Mouse (Mus musculus) MEL (cell line): ENCODE results near the gene D5Ertd579e. TPM values are rescaled to one million over a fixed set of nuclear protein-coding genes. Genes with fewer than 3 reads are reported as not detected.
"Not testable (repeated sequence)": the region's sequence is repeated elsewhere in the genome, so short reads cannot be mapped to it uniquely, and the experiment has no call there.

Source experiments
- DNase-seq: peaks from one replicate; pipeline ENCODE4 v3.0.0; 2011; ENCODE audit warnings: low read depth, low spot score
- H3K27ac ChIP-seq: 2 replicates; pipeline ENCODE4 v1.5.1; 2012; ENCODE audit warnings: low read depth, mild to moderate bottlenecking, control low read depth, low read length, moderate library complexity; ENCODE audit not compliant: control insufficient read depth
- H3K27me3 ChIP-seq, 2 experiments: fragments of 150-350 bp in 1 of 2; sonication (generic) in 1 of 2; 2 replicates each; pipeline ENCODE4 v1.6.1; 2012; ENCODE audit warnings: low read length in 2 of 2, mild to moderate bottlenecking in 2 of 2, improper control_type of control experiment in 1 of 2, moderate library complexity in 1 of 2; ENCODE audit not compliant: insufficient read depth in 2 of 2, control insufficient read depth in 1 of 2
- H3K36me3 ChIP-seq, 2 experiments: 2 replicates each; pipeline ENCODE4 v1.6.1; 2012 to 2014; ENCODE audit warnings: low read length in 2 of 2, improper control_type of control experiment in 1 of 2, inconsistent platforms in 1 of 2, mild to moderate bottlenecking in 1 of 2; ENCODE audit not compliant: insufficient read depth in 2 of 2, control insufficient read depth in 1 of 2
- H3K4me1 ChIP-seq, 2 experiments: fragments of 150-350 bp in 1 of 2; sonication (generic) in 1 of 2; 2 replicates each; pipeline ENCODE4 v1.6.1; 2012; ENCODE audit warnings: low read length in 2 of 2, improper control_type of control experiment in 1 of 2, mild to moderate bottlenecking in 1 of 2; ENCODE audit not compliant: insufficient read depth in 2 of 2, control insufficient read depth in 1 of 2
- H3K4me3 ChIP-seq, 2 experiments: fragments of 150-350 bp in 1 of 2; sonication (generic) in 1 of 2; 2 replicates each; pipeline ENCODE4 v1.5.1; 2012; ENCODE audit warnings: low read depth in 2 of 2, low read length in 2 of 2, mild to moderate bottlenecking in 2 of 2, moderate library complexity in 2 of 2, control low read depth in 1 of 2, improper control_type of control experiment in 1 of 2; ENCODE audit not compliant: control insufficient read depth in 1 of 2, insufficient read depth in 1 of 2
- H3K79me2 ChIP-seq: 2 replicates; pipeline ENCODE4 v1.6.1; 2012; ENCODE audit warnings: mild to moderate bottlenecking, low read length, moderate library complexity; ENCODE audit not compliant: control insufficient read depth, poor library complexity, insufficient read depth
- H3K9ac ChIP-seq: 2 replicates; pipeline ENCODE4 v1.6.1; 2012; ENCODE audit warnings: low read depth, mild to moderate bottlenecking, control low read depth, low read length, moderate library complexity; ENCODE audit not compliant: control insufficient read depth, poor library complexity, severe bottlenecking
- H3K9me3 ChIP-seq: fragments of 150-350 bp; sonication (generic); replicated peaks from 2 replicates; pipeline ENCODE4 v1.6.1; 2012; ENCODE audit warnings: mild to moderate bottlenecking, low read length, improper control_type of control experiment, moderate library complexity; ENCODE audit not compliant: insufficient read depth
- CHD2 ChIP-seq: IDR thresholded peaks from 2 replicates; pipeline ENCODE4 v1.6.1; 2011; ENCODE audit warnings: low read length, improper control_type of control experiment
- ELF1 ChIP-seq: IDR thresholded peaks from 2 replicates; pipeline ENCODE4 v1.6.1; 2014; ENCODE audit warnings: low read depth, mild to moderate bottlenecking, inconsistent platforms, low read length, improper control_type of control experiment, moderate library complexity
- EP300 ChIP-seq, 2 experiments: IDR thresholded peaks; 2 replicates each; pipeline ENCODE4 v1.6.1; 2011; ENCODE audit warnings: improper control_type of control experiment in 2 of 2, low read length in 2 of 2, low read depth in 1 of 2, mild to moderate bottlenecking in 1 of 2
- ETS1 ChIP-seq: IDR thresholded peaks from 2 replicates; pipeline ENCODE4 v1.6.1; 2012; ENCODE audit warnings: low read depth, mild to moderate bottlenecking, inconsistent platforms, low read length, improper control_type of control experiment, moderate library complexity
- GABPA ChIP-seq: IDR thresholded peaks from 2 replicates; pipeline ENCODE4 v1.6.1; 2012; ENCODE audit warnings: low read depth, mild to moderate bottlenecking, inconsistent platforms, low read length, improper control_type of control experiment, moderate library complexity
- GATA1 ChIP-seq: IDR thresholded peaks from 2 replicates; pipeline ENCODE4 v1.6.1; 2011; ENCODE audit warnings: low read depth, low read length, improper control_type of control experiment
- KAT2A ChIP-seq: conservative IDR thresholded peaks from 2 replicates; pipeline ENCODE4 v1.6.1; 2012; ENCODE audit warnings: low read depth, low read length, improper control_type of control experiment, inconsistent platforms
- MAX ChIP-seq: IDR thresholded peaks from 2 replicates; pipeline ENCODE4 v1.6.1; 2011; ENCODE audit warnings: low read length, improper control_type of control experiment
- MYC ChIP-seq: IDR thresholded peaks from 2 replicates; pipeline ENCODE4 v1.6.1; 2011; ENCODE audit warnings: low read depth, mild to moderate bottlenecking, low read length, improper control_type of control experiment, moderate library complexity
- RAD21 ChIP-seq: IDR thresholded peaks from 2 replicates; pipeline ENCODE4 v1.6.1; 2011; ENCODE audit warnings: mild to moderate bottlenecking, low read depth, low read length, improper control_type of control experiment
- TAL1 ChIP-seq: IDR thresholded peaks from 2 replicates; pipeline ENCODE4 v1.6.1; 2012; ENCODE audit warnings: mild to moderate bottlenecking, inconsistent platforms, low read length, moderate library complexity, mixed read lengths
- TBP ChIP-seq: IDR thresholded peaks from 2 replicates; pipeline ENCODE4 v1.8.0; 2011; ENCODE audit warnings: low read depth, low read length, improper control_type of control experiment
- TCF12 ChIP-seq: IDR thresholded peaks from 2 replicates; pipeline ENCODE4 v1.6.1; 2014; ENCODE audit warnings: low read depth, mild to moderate bottlenecking, inconsistent platforms, low read length, improper control_type of control experiment, moderate library complexity
- ZMIZ1 ChIP-seq: IDR thresholded peaks from 2 replicates; pipeline ENCODE4 v1.6.1; 2012; ENCODE audit warnings: low read depth, mild to moderate bottlenecking, inconsistent platforms, low read length, improper control_type of control experiment, moderate library complexity
- polyA plus RNA-seq, 2 experiments: library from polyadenylated mRNA; stranded (reverse) in 1 of 2; unstranded in 1 of 2; fragments of >175 nt in 1 of 2; fragments of >200 nt in 1 of 2; gene quantifications; 2 replicates each; pipeline versions ENCODE4 v1.2.1 to v1.2.4; 2012; ENCODE audit warnings: low replicate concordance in 2 of 2, low read depth in 1 of 2; ENCODE audit not compliant: insufficient read length in 2 of 2, insufficient read depth in 1 of 2, missing spikeins in 1 of 2
- total RNA-seq: library from RNA; depleted of rRNA; stranded (reverse); fragments of 300-350 nt; gene quantifications from 2 replicates; pipeline ENCODE4 v1.2.3, GENCODE M21; 2012

D5Ertd579e gene
- total and polyA plus RNA-seq, 3 experiments: 15.9 to 31.1 TPM; not detected in 1

DNA sequence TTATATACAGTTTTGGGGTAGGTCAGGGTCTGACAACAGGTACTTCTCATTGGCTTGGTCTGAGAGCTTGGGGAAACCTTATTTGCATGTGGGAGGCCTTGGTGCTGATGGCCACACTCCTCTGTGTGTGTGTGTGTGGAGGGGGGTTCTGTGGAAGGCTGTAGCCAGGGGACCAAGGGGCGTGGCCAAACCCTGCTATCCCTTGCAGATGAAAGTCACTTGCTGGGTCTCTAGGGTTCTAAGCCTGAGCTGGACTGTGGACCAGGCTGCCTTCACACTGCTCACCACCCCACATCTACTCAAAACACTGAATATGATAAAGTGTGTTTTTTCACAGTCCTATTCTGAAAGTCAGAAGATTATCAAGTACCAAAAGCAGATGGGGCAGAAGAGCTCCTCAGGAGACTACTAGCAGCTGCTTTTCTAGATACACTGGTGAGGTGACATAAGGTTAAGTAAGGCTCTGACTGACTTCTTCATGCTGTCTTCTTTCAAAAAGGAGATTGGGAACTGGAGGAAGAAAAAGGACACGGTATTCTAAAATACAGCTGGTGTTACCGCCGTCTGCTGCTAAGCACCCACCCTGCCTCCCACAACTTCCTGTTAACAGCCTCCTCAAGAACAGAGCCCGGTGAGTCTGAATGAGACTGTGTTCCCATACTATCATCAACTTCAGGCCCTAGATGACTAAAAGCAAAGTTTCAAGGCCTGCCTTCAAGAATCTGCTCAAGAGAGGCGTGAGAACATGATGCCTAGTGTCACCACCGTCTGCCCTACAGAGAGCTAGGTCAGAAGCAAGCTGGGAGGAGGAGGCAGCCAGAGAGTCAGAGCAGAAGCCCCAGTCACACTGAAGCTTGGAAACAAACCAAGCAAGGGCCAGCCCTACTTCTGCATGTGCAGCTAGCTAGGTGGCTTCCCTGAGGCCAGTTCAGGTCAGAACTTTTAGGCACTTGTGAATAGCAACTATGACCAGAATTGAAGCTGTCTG lies 26.5 kb downstream of the D5Ertd579e start:
- TF ChIP-seq GABPA: no peak
- peak; percentile 61; the same call in 1 of the 2 replicates for TF ChIP-seq ELF1
- TF ChIP-seq ZMIZ1: no peak
- TF ChIP-seq TCF12: peak; percentile 48; the same call in 1 of the 2 replicates
- TF ChIP-seq MAX: 0 out of 2 replicates have a peak, but pooled peaks have one; percentile 25
- TF ChIP-seq ETS1: peak; percentile 67
- TF ChIP-seq EP300 (IDR thresholded peaks at IDR 0.05; ENCODE audit: low read depth in 1 of 2, low read length in 2 of 2): peak; percentile 40 to 42; a peak in 2 of 4 replicates
- 0 out of 2 replicates have a peak, but pooled peaks have one; percentile 17 for TF ChIP-seq GATA1
- TF ChIP-seq TBP: peak; percentile 42; the same call in 1 of the 2 replicates
- TF ChIP-seq MYC: no peak
- H3K27me3 ChIP-seq: no peaks in the 10 kb centered on the region
- H3K36me3 ChIP-seq: peaks cover 6 to 28% of the 10 kb centered on the region in 2 experiments
- H3K27ac ChIP-seq: peak overlapping the region; percentile 71
- peaks cover 23 to 25% of the 10 kb centered on the region in 2 experiments for H3K4me1 ChIP-seq
- peak; percentile 87 for DNase-seq
- peak overlapping the region; percentile 46 for H3K9ac ChIP-seq
- H3K4me3 ChIP-seq: peak overlapping the region in 1 of 2 experiments; percentile 19; a peak in 2 of 4 replicates
- H3K9me3 ChIP-seq: no peaks in the 10 kb centered on the region
- H3K79me2 ChIP-seq: peaks cover 1% of the 10 kb centered on the region; the same call in 1 of the 2 replicates

- no peak for TF ChIP-seq KAT2A
- no peak for TF ChIP-seq TAL1
- peak in 1 of 2 experiments; percentile 31; a peak in 1 of 4 replicates for TF ChIP-seq EP300 (IDR thresholded peaks at IDR 0.05; ENCODE audit: low read depth in 1 of 2, low read length in 2 of 2)
- TF ChIP-seq CHD2: no peak
- peak; percentile 45; the same call in 1 of the 2 replicates for TF ChIP-seq ETS1
- no peak for TF ChIP-seq RAD21
- TF ChIP-seq ELF1: 0 out of 2 replicates have a peak, but pooled peaks have one; percentile 24
- TF ChIP-seq, all 39 proteins: peak for 3
- Histone ChIP-seq H3K27ac (peak overlapping the region; percentile 3; the same call in 1 of the 2 replicates), H3K79me2 (peaks cover 2% of the 10 kb centered on the region; the same call in 1 of the 2 replicates), H3K4me3 (no peak overlapping the region), H3K9ac (no peak overlapping the region), H3K36me3 (peaks cover 6 to 35% of the 10 kb centered on the region in 2 experiments), H3K4me1 (peaks cover 29 to 32% of the 10 kb centered on the region in 2 experiments), H3K27me3 (no peaks in the 10 kb centered on the region), H3K9me3 (no peaks in the 10 kb centered on the region)
- DNase-seq: peak; percentile 69
Measured at GRCm38 (mm10) chr5:36668572-36668971, 27.3 kb downstream of the D5Ertd579e start.

DNA sequence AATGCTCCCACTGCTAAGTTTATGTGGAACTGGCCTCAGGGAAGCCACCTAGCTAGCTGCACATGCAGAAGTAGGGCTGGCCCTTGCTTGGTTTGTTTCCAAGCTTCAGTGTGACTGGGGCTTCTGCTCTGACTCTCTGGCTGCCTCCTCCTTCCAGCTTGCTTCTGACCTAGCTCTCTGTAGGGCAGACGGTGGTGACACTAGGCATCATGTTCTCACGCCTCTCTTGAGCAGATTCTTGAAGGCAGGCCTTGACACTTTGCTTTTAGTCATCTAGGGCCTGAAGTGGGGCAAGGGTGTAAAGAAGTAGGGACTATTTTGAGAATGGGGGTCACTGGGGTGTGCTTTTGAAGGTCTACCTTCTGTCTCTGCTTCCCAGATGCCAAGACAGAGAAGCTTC lies 27.8 kb downstream of the D5Ertd579e start:
- Histone ChIP-seq H3K4me1 (peaks cover 33 to 38% of the 10 kb centered on the region in 2 experiments), H3K36me3 (peaks cover 3 to 41% of the 10 kb centered on the region in 2 experiments), H3K27ac (peak overlapping the region; percentile 39; the same call in 1 of the 2 replicates)
- not testable (repeated sequence) for DNase-seq, H3K79me2 ChIP-seq, H3K4me3 ChIP-seq, H3K9me3 ChIP-seq, H3K9ac ChIP-seq, H3K27me3 ChIP-seq
